In genomic region chr10:93102321-93102720, GRCm38 (mm10) we compare ENCODE assay signal across 21 mouse cellular contexts. TPM values are rescaled to one million over a fixed set of nuclear protein-coding genes. Genes with fewer than 3 reads are reported as not detected.
"Had no signal": no experiment of that assay in that cellular context is flagged by ENCODE, and none has a peak within 500 bp of the region (broad histone marks: within the 10 kb centered on the region; RNA-seq: fewer than 3 reads in every experiment).

No protein-coding gene starts in this region.

- H3K9ac ChIP-seq: lung, embryonic 15.5 days; midbrain, embryonic 12.5 days; neural tube, embryonic 13.5 days; neural tube, embryonic 15.5 days had no signal

- H3K27me3 ChIP-seq: lung, embryonic 15.5 days; midbrain, embryonic 12.5 days; neural tube, embryonic 13.5 days; neural tube, embryonic 15.5 days had no signal

- H3K4me3 ChIP-seq: lung, embryonic 15.5 days; midbrain, embryonic 10.5 days; midbrain, embryonic 12.5 days; myocyte; neural tube, embryonic 13.5 days; neural tube, embryonic 15.5 days had no signal

- H3K4me1 ChIP-seq: lung, embryonic 15.5 days; midbrain, embryonic 10.5 days; midbrain, embryonic 12.5 days; neural tube, embryonic 13.5 days; neural tube, embryonic 15.5 days had no signal

- H3K4me2 ChIP-seq: lung, embryonic 15.5 days; midbrain, embryonic 12.5 days; neural tube, embryonic 13.5 days; neural tube, embryonic 15.5 days had no signal

- ATAC-seq: lung, postnatal 0 days; midbrain, embryonic 16.5 days had no signal

- H3K9me3 ChIP-seq: lung, embryonic 15.5 days; midbrain, embryonic 10.5 days; midbrain, embryonic 12.5 days; neural tube, embryonic 13.5 days; neural tube, embryonic 15.5 days had no signal

- DNase-seq: lung, adult 18-20 months; lung, postnatal 14 days; lung, postnatal 36 days; midbrain, embryonic 14.5 days; retina, postnatal 1 day; right cerebral cortex, adult 18-20 months; right cerebral cortex, postnatal 25 days; right cerebral cortex, postnatal 4 days; spleen, adult 18-20 months; thymus, adult 18-20 months; thymus, postnatal 14 days; thymus, postnatal 36 days had no signal

- H3K36me3 ChIP-seq: lung, embryonic 15.5 days; midbrain, embryonic 10.5 days; midbrain, embryonic 12.5 days; neural tube, embryonic 13.5 days; neural tube, embryonic 15.5 days had no signal

- H3K27ac ChIP-seq: lung, embryonic 15.5 days; macrophage; midbrain, embryonic 10.5 days; midbrain, embryonic 12.5 days; neural tube, embryonic 13.5 days; neural tube, embryonic 15.5 days had no signal

RNA-seq across cellular contexts. Expression of gene Cfap54, which starts 20.9 kb away (rescaled TPM):
- polyA plus RNA-seq: macrophage had no signal
